Mouse (Mus musculus) CH12.LX (cell line): Measurements from ENCODE around the gene Dalrd3. TPM values are rescaled to one million over a fixed set of nuclear protein-coding genes. Genes with fewer than 3 reads are reported as not detected.

Experiments
- DNase-seq: peaks from one replicate; pipeline ENCODE4 v3.0.0-alpha.2; 2013; ENCODE audit errors: extremely low read depth
- H3K27ac ChIP-seq: 2 replicates; pipeline ENCODE4 v1.5.1; 2012; ENCODE audit warnings: low read depth, mild to moderate bottlenecking, control low read depth, moderate library complexity; ENCODE audit not compliant: insufficient read depth
- H3K27me3 ChIP-seq: replicated peaks from 2 replicates; pipeline ENCODE3; 2012; ENCODE audit warnings: inconsistent platforms
- H3K36me3 ChIP-seq, 2 experiments: replicated peaks in 1 of 2; 2 replicates each; pipeline versions ENCODE3 to v1.6.1; 2012; ENCODE audit warnings: inconsistent platforms in 1 of 2, low read length in 1 of 2, mild to moderate bottlenecking in 1 of 2, mixed read lengths in 1 of 2, moderate library complexity in 1 of 2; ENCODE audit not compliant: control insufficient read depth in 1 of 2, insufficient read depth in 1 of 2
- H3K4me1 ChIP-seq, 2 experiments: 2 replicates each; pipeline ENCODE4 v1.6.1; 2012; ENCODE audit warnings: inconsistent platforms in 1 of 2, moderate library complexity in 1 of 2; ENCODE audit not compliant: insufficient read depth in 2 of 2, control insufficient read depth in 1 of 2
- H3K4me2 ChIP-seq: 2 replicates; pipeline ENCODE4 v1.6.1; 2012; ENCODE audit warnings: low read depth, mild to moderate bottlenecking, control low read depth; ENCODE audit not compliant: poor library complexity, insufficient read depth, severe bottlenecking
- H3K4me3 ChIP-seq, 3 experiments: fragments of 150-350 bp in 1 of 3; sonication (generic) in 1 of 3; replicated peaks in 1 of 3; 2 replicates each; pipeline versions ENCODE3 to v1.5.1; 2011 to 2012; ENCODE audit warnings: low read depth in 2 of 3, low read length in 2 of 3, mild to moderate bottlenecking in 2 of 3, moderate library complexity in 2 of 3, control low read depth in 1 of 3, improper control_type of control experiment in 1 of 3, inconsistent platforms in 1 of 3, mixed read lengths in 1 of 3; ENCODE audit not compliant: poor library complexity in 1 of 3
- H3K79me2 ChIP-seq: replicated peaks from 2 replicates; pipeline ENCODE4 v1.6.1; 2012; ENCODE audit warnings: mild to moderate bottlenecking, moderate library complexity; ENCODE audit not compliant: control insufficient read depth, poor library complexity, insufficient read depth, severe bottlenecking; ENCODE audit errors: extremely low read depth
- H3K9ac ChIP-seq: 2 replicates; pipeline ENCODE4 v1.6.1; 2012; ENCODE audit warnings: low read depth, mild to moderate bottlenecking, control low read depth, moderate library complexity; ENCODE audit not compliant: insufficient read depth
- H3K9me3 ChIP-seq: replicated peaks from 2 replicates; pipeline ENCODE3; 2012; ENCODE audit warnings: low read length, inconsistent platforms, mixed read lengths
- BHLHE40 ChIP-seq: IDR thresholded peaks from 2 replicates; pipeline ENCODE4 v1.6.1; 2011; ENCODE audit warnings: mild to moderate bottlenecking, low read depth, low read length, improper control_type of control experiment
- E2F4 ChIP-seq: IDR thresholded peaks from 2 replicates; pipeline ENCODE4 v1.6.1; 2011; ENCODE audit warnings: low read depth, low read length, improper control_type of control experiment; ENCODE audit not compliant: insufficient replicate concordance
- ELF1 ChIP-seq: IDR thresholded peaks from 2 replicates; pipeline ENCODE4 v1.6.1; 2014; ENCODE audit warnings: low read depth, mild to moderate bottlenecking, inconsistent platforms, low read length, improper control_type of control experiment
- EP300 ChIP-seq: IDR thresholded peaks from 2 replicates; pipeline ENCODE4 v1.6.1; 2011; ENCODE audit warnings: low read length, improper control_type of control experiment
- ETS1 ChIP-seq: conservative IDR thresholded peaks from 2 replicates; pipeline ENCODE4 v1.6.1; 2012; ENCODE audit warnings: low read depth, mild to moderate bottlenecking, inconsistent platforms, low read length, improper control_type of control experiment, moderate library complexity
- JUN ChIP-seq: IDR thresholded peaks from 2 replicates; pipeline ENCODE4 v1.6.1; 2011; ENCODE audit warnings: low read depth, mild to moderate bottlenecking, low read length, improper control_type of control experiment, moderate library complexity; ENCODE audit not compliant: insufficient read depth
- MAX ChIP-seq: IDR thresholded peaks from 2 replicates; pipeline ENCODE4 v1.6.1; 2011; ENCODE audit warnings: low read length, improper control_type of control experiment
- MAZ ChIP-seq: IDR thresholded peaks from 2 replicates; pipeline ENCODE4 v1.6.1; 2012; ENCODE audit warnings: low read depth, mild to moderate bottlenecking, inconsistent platforms, low read length, improper control_type of control experiment, moderate library complexity
- MEF2A ChIP-seq: IDR thresholded peaks from 2 replicates; pipeline ENCODE4 v1.6.1; 2014; ENCODE audit warnings: low read depth, mild to moderate bottlenecking, inconsistent platforms, low read length, improper control_type of control experiment, borderline replicate concordance
- MXI1 ChIP-seq: IDR thresholded peaks from 2 replicates; pipeline ENCODE4 v1.6.1; 2011; ENCODE audit warnings: mild to moderate bottlenecking, low read depth, low read length, improper control_type of control experiment
- NELFE ChIP-seq: IDR thresholded peaks from 2 replicates; pipeline ENCODE4 v1.6.1; 2011; ENCODE audit warnings: low read depth, low read length, improper control_type of control experiment
- NRF1 ChIP-seq: IDR thresholded peaks from 2 replicates; pipeline ENCODE4 v1.6.1; 2014; ENCODE audit warnings: low read depth, mild to moderate bottlenecking, inconsistent platforms, low read length, improper control_type of control experiment, moderate library complexity
- SMC3 ChIP-seq: IDR thresholded peaks from 2 replicates; pipeline ENCODE4 v1.6.1; 2011; ENCODE audit warnings: low read depth, low read length, improper control_type of control experiment
- UBTF ChIP-seq: IDR thresholded peaks from 2 replicates; pipeline ENCODE4 v1.6.1; 2012; ENCODE audit warnings: low read depth, mild to moderate bottlenecking, inconsistent platforms, low read length, improper control_type of control experiment, moderate library complexity
- USF2 ChIP-seq: conservative IDR thresholded peaks from 2 replicates; pipeline ENCODE4 v1.6.1; 2011; ENCODE audit warnings: low read depth, low read length, improper control_type of control experiment
- ZC3H11A ChIP-seq: IDR thresholded peaks from 2 replicates; pipeline ENCODE4 v1.6.1; 2012; ENCODE audit warnings: low read depth, mild to moderate bottlenecking, inconsistent platforms, low read length, improper control_type of control experiment
- ZMIZ1 ChIP-seq: IDR thresholded peaks from 2 replicates; pipeline ENCODE4 v1.6.1; 2012; ENCODE audit warnings: low read depth, mild to moderate bottlenecking, inconsistent platforms, low read length, improper control_type of control experiment
- ZNF384 ChIP-seq: IDR thresholded peaks from 2 replicates; pipeline ENCODE4 v1.6.1; 2012; ENCODE audit warnings: low read depth, low read length, improper control_type of control experiment, inconsistent platforms
- dilution Hi-C: fragments of 300-500 bp; cut with MboI; formaldehyde crosslinking; loops from 2 replicates; pipeline ENCODE4 v1.14.3; 2020; ENCODE audit warnings: low sequenced_read_pairs; ENCODE audit not compliant: extremely low pct_unique_long_range_greater_than_20kb, extremely low pct_ligation_motif_present
- in situ Hi-C: fragments of 300-500 bp; cut with MboI; formaldehyde crosslinking; loops from 3 replicates; pipeline ENCODE4 v1.14.3; 2019; ENCODE audit warnings: low sequenced_read_pairs, low pct_ligation_motif_present, low pct_unique_long_range_greater_than_20kb, mixed read lengths
- polyA plus RNA-seq: library from polyadenylated mRNA; unstranded; fragments of >175 nt; gene quantifications from 2 replicates; pipeline ENCODE4 v1.2.1, GENCODE M21; 2012; ENCODE audit warnings: low read depth; ENCODE audit not compliant: insufficient read length
- total RNA-seq, 2 experiments: library from RNA; depleted of rRNA; stranded (reverse); fragments of 300-350 nt in 1 of 2; fragments of >200 nt in 1 of 2; gene quantifications; 2 replicates each; pipeline ENCODE4 v1.2.3; 2012 to 2014

The Dalrd3 gene
- total and polyA plus RNA-seq, 3 experiments = 52.6 to 114 (median 110) TPM

- H3K9ac ChIP-seq = no peak overlapping the region
- H3K9me3 ChIP-seq = no peaks in the 10 kb centered on the region
- H3K27ac ChIP-seq = no peak overlapping the region
- in situ Hi-C loops = no loop called here
- dilution Hi-C loops = no loop called here
- DNase-seq = no peak
- peaks cover 65 to 93% of the 10 kb centered on the region in 2 experiments for H3K36me3 ChIP-seq
- H3K4me1 ChIP-seq = peaks cover 0 to 6% of the 10 kb centered on the region in 2 experiments; a peak in 1 of 4 replicates
- no peaks in the 10 kb centered on the region for H3K27me3 ChIP-seq
- no peak overlapping the region for H3K4me3 ChIP-seq
- no peak for TF ChIP-seq MAX
- TF ChIP-seq USF2 = no peak
- TF ChIP-seq NRF1 = no peak
- TF ChIP-seq JUN = no peak
- TF ChIP-seq UBTF = no peak
- TF ChIP-seq E2F4 = no peak
- TF ChIP-seq MXI1 = no peak
- TF ChIP-seq ZNF384 = no peak
- TF ChIP-seq EP300 = no peak
- no peak for TF ChIP-seq BHLHE40
- peaks cover 51% of the 10 kb centered on the region for H3K79me2 ChIP-seq
- H3K4me2 ChIP-seq = no peak overlapping the region
These were observed 38.2 kb upstream of the Dalrd3 start for GRCm38 (mm10) chr9:108531496-108531895.

- no peak for DNase-seq
- dilution Hi-C loops = no loop called here
- no peak for TF ChIP-seq UBTF
- no peak for TF ChIP-seq ZC3H11A
- TF ChIP-seq, all 38 proteins: peak for 0
These were observed 28.8 kb upstream of the Dalrd3 start for GRCm38 (mm10) chr9:108540846-108541245.

GRCm38 (mm10) chr9:108545986-108546385 is 23.7 kb upstream of the Dalrd3 start:
- Histone ChIP-seq H3K36me3 (peaks cover 74 to 88% of the 10 kb centered on the region in 2 experiments), H3K4me2 (no peak overlapping the region), H3K27me3 (no peaks in the 10 kb centered on the region), H3K9me3 (no peaks in the 10 kb centered on the region), H3K9ac (no peak overlapping the region), H3K4me3 (no peak overlapping the region), H3K27ac (no peak overlapping the region), H3K79me2 (peaks cover 26% of the 10 kb centered on the region), H3K4me1 (no peaks in the 10 kb centered on the region)
- DNase-seq = no peak
- no peak for TF ChIP-seq NELFE
- TF ChIP-seq ELF1 = no peak
- no peak for TF ChIP-seq ZMIZ1
- no peak for TF ChIP-seq MAZ
- TF ChIP-seq SMC3 = no peak
- TF ChIP-seq JUN = no peak
- no peak for TF ChIP-seq ZC3H11A
- TF ChIP-seq MEF2A = no peak
- TF ChIP-seq ETS1 = no peak
- no peak for TF ChIP-seq EP300
- dilution Hi-C loops = no loop called here
- in situ Hi-C loops = no loop called here

More at GRCm38 (mm10) chr9:108540846-108541245, 28.8 kb upstream of the Dalrd3 start:
- Histone ChIP-seq H3K4me1 (no peaks in the 10 kb centered on the region), H3K4me2 (no peak overlapping the region), H3K9me3 (no peaks in the 10 kb centered on the region), H3K4me3 (no peak overlapping the region), H3K79me2 (peaks cover 36% of the 10 kb centered on the region), H3K27me3 (no peaks in the 10 kb centered on the region), H3K27ac (no peak overlapping the region), H3K9ac (no peak overlapping the region), H3K36me3 (peaks cover 68 to 86% of the 10 kb centered on the region in 2 experiments)
- in situ Hi-C loops = no loop called here
